Mouse (Mus musculus): ENCODE measurements around the gene Atf7. TPM values are rescaled to one million over a fixed set of nuclear protein-coding genes. Genes with fewer than 3 reads are reported as not detected.

Gene Atf7
- polyA plus RNA-seq, 1 experiment from 2014 or later, result 15.5 TPM

- DNase-seq (ENCODE audit: low spot score), result no peak
- Histone ChIP-seq H3K9me3 (ENCODE audit: control insufficient read depth, low read length) (no peaks in the 10 kb centered on the region), H3K4me3 (ENCODE audit: low read depth, low read length) (no peak overlapping the region), H3K9ac (ENCODE audit: low read length) (no peak overlapping the region), H3K27ac (ENCODE audit: low read depth, low read length) (no peak overlapping the region), H3K36me3 (ENCODE audit: control insufficient read depth, insufficient read depth, low read length) (peaks cover 22% of the 10 kb centered on the region), H3K4me1 (replicated peaks; ENCODE audit: control insufficient read depth, insufficient read depth, low read length) (no peaks in the 10 kb centered on the region), H3K27me3 (ENCODE audit: control insufficient read depth, insufficient read depth, low read length) (no peaks in the 10 kb centered on the region), H3K4me2 (ENCODE audit: low read depth, low read length, severe bottlenecking) (no peak overlapping the region)
- ATAC-seq (replicated peaks; ENCODE audit: low FRiP score), result no peak
- 78% methylated on average over 3 of the region's 3 CpGs for WGBS
Observed at GRCm38 (mm10) chr15:102499370-102499769, 125.9 kb downstream of the Atf7 start.

- peaks cover 20% of the 10 kb centered on the region for H3K36me3 ChIP-seq (ENCODE audit: control insufficient read depth, insufficient read depth, low read length)
- H3K27ac ChIP-seq (ENCODE audit: low read depth, low read length), result no peak overlapping the region
- DNase-seq (ENCODE audit: low spot score) (no peak), ATAC-seq (replicated peaks; ENCODE audit: low FRiP score) (no peak)
- no peaks in the 10 kb centered on the region for H3K4me1 ChIP-seq (replicated peaks; ENCODE audit: control insufficient read depth, insufficient read depth, low read length)
- no peak overlapping the region for H3K4me2 ChIP-seq (ENCODE audit: low read depth, low read length, severe bottlenecking)
- H3K9ac ChIP-seq (ENCODE audit: low read length), result no peak overlapping the region
- WGBS, result 92% methylated on average over 3 of the region's 3 CpGs
- no peaks in the 10 kb centered on the region for H3K27me3 ChIP-seq (ENCODE audit: control insufficient read depth, insufficient read depth, low read length)
- H3K9me3 ChIP-seq (ENCODE audit: control insufficient read depth, low read length), result no peaks in the 10 kb centered on the region
- H3K4me3 ChIP-seq (ENCODE audit: low read depth, low read length), result no peak overlapping the region
Observed at GRCm38 (mm10) chr15:102498322-102498721, 126.9 kb downstream of the Atf7 start.

DNA sequence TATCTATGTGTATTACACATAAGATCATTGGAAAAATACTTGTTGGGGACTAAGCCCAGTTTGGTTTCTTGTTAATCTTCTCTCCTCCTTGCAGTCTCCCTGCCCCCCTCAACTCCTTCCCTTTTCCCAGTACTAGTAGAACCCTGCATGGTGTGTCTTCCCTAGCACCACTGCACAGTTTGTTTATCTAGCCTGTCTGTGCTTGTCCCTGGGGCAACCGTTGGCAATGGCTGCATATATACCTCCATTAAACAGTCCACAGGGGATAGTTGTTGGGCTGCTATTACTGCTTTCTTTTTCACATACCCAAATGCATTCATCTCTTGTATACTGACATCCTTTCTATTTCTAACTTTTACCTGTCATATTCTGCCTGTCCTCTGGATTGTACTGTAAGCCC lies 137.6 kb downstream of the Atf7 start:
- Histone ChIP-seq H3K27me3 (ENCODE audit: control insufficient read depth, insufficient read depth, low read length) (no peaks in the 10 kb centered on the region), H3K27ac (ENCODE audit: low read depth, low read length) (no peak overlapping the region), H3K9ac (ENCODE audit: low read length) (no peak overlapping the region), H3K9me3 (ENCODE audit: control insufficient read depth, low read length) (no peaks in the 10 kb centered on the region), H3K4me1 (replicated peaks; ENCODE audit: control insufficient read depth, insufficient read depth, low read length) (no peaks in the 10 kb centered on the region), H3K4me2 (ENCODE audit: low read depth, low read length, severe bottlenecking) (no peak overlapping the region), H3K4me3 (ENCODE audit: low read depth, low read length) (no peak overlapping the region), H3K36me3 (ENCODE audit: control insufficient read depth, insufficient read depth, low read length) (peaks cover 37% of the 10 kb centered on the region)
- DNase-seq (ENCODE audit: low spot score), result no peak
- no peak for ATAC-seq (replicated peaks; ENCODE audit: low FRiP score)
- 83% methylated on average over 1 of the region's 1 CpGs for WGBS

GRCm38 (mm10) chr15:102485853-102486252 lies 139.4 kb downstream of the Atf7 start:
- H3K4me3 ChIP-seq (ENCODE audit: low read depth, low read length), result no peak overlapping the region
- DNase-seq (ENCODE audit: low spot score) (no peak), ATAC-seq (replicated peaks; ENCODE audit: low FRiP score) (no peak)
- H3K27me3 ChIP-seq (ENCODE audit: control insufficient read depth, insufficient read depth, low read length), result no peaks in the 10 kb centered on the region
- no peaks in the 10 kb centered on the region for H3K9me3 ChIP-seq (ENCODE audit: control insufficient read depth, low read length)
- H3K36me3 ChIP-seq (ENCODE audit: control insufficient read depth, insufficient read depth, low read length), result peaks cover 39% of the 10 kb centered on the region
- no peak overlapping the region for H3K27ac ChIP-seq (ENCODE audit: low read depth, low read length)
- no peak overlapping the region for H3K4me2 ChIP-seq (ENCODE audit: low read depth, low read length, severe bottlenecking)
- 93% methylated on average over 12 of the region's 12 CpGs for WGBS
- H3K4me1 ChIP-seq (replicated peaks; ENCODE audit: control insufficient read depth, insufficient read depth, low read length), result no peaks in the 10 kb centered on the region
- no peak overlapping the region for H3K9ac ChIP-seq (ENCODE audit: low read length)

GRCm38 (mm10) chr15:102483136-102483535 lies 142.1 kb downstream of the Atf7 start:
- H3K4me1 ChIP-seq (replicated peaks; ENCODE audit: control insufficient read depth, insufficient read depth, low read length), result no peaks in the 10 kb centered on the region
- H3K27ac ChIP-seq (ENCODE audit: low read depth, low read length), result no peak overlapping the region
- H3K4me2 ChIP-seq (ENCODE audit: low read depth, low read length, severe bottlenecking), result no peak overlapping the region
- H3K4me3 ChIP-seq (ENCODE audit: low read depth, low read length), result no peak overlapping the region
- H3K9me3 ChIP-seq (ENCODE audit: control insufficient read depth, low read length), result no peaks in the 10 kb centered on the region
- H3K27me3 ChIP-seq (ENCODE audit: control insufficient read depth, insufficient read depth, low read length), result no peaks in the 10 kb centered on the region
- ATAC-seq (replicated peaks; ENCODE audit: low FRiP score), result no peak
- WGBS, result 95% methylated on average over 3 of the region's 3 CpGs
- DNase-seq (ENCODE audit: low spot score), result no peak
- H3K9ac ChIP-seq (ENCODE audit: low read length), result no peak overlapping the region
- H3K36me3 ChIP-seq (ENCODE audit: control insufficient read depth, insufficient read depth, low read length), result peaks cover 31% of the 10 kb centered on the region

MicroRNAs within 50 kb of the gene (microRNA counts, 519-probe panel; counts per million panel counts)
- microRNA mmu-miR-688, result 31.2 counts per million

Small RNAs within 50 kb of the gene (microRNA-seq; reads per million reads assigned to microRNA genes)
- not detected for gene Mir688 (ENCODE audit: insufficient number of aligned reads)

Other genes starting within 250 kb of the Atf7 start
- gene Sp1, start 219.3 kb downstream of the Atf7 start, polyA plus RNA-seq (2014; fragmentation: Nextera tagmentation; extraction: Ambion mirVana), result 12.2 and 12.5 TPM in 2 replicates
- 1.0 TPM in 1 of 2 replicates, not detected in the other for gene Amhr2, start 180.1 kb downstream of the Atf7 start, polyA plus RNA-seq (2014; fragmentation: Nextera tagmentation; extraction: Ambion mirVana)
- gene Prr13, start 166.4 kb downstream of the Atf7 start, polyA plus RNA-seq (2014; fragmentation: Nextera tagmentation; extraction: Ambion mirVana), result 87.9 and 97.2 TPM in 2 replicates
- 236 and 247 TPM in 2 replicates for gene Pcbp2, start 154.9 kb downstream of the Atf7 start, polyA plus RNA-seq (2014; fragmentation: Nextera tagmentation; extraction: Ambion mirVana)
- gene Gm10337, start 121.7 kb downstream of the Atf7 start, polyA plus RNA-seq (2014; fragmentation: Nextera tagmentation; extraction: Ambion mirVana), result 15.6 TPM in 1 of 2 replicates, not detected in the other
- 25.4 and 28.4 TPM in 2 replicates for gene Map3k12, start 108.4 kb downstream of the Atf7 start, polyA plus RNA-seq (2014; fragmentation: Nextera tagmentation; extraction: Ambion mirVana)
- gene Tarbp2, start 107.3 kb downstream of the Atf7 start, polyA plus RNA-seq (2014; fragmentation: Nextera tagmentation; extraction: Ambion mirVana), result 98.9 and 109 TPM in 2 replicates
- gene Npff, start 100.5 kb downstream of the Atf7 start, polyA plus RNA-seq (2014; fragmentation: Nextera tagmentation; extraction: Ambion mirVana), result 0.80 and 2.1 TPM in 2 replicates
- 0.37 TPM in 1 of 2 replicates, not detected in the other for gene Gm28047, start 397 bp downstream of the Atf7 start, polyA plus RNA-seq (2014; fragmentation: Nextera tagmentation; extraction: Ambion mirVana)
- gene Atp5g2, start 46.9 kb upstream of the Atf7 start, polyA plus RNA-seq (2014; fragmentation: Nextera tagmentation; extraction: Ambion mirVana), result 52.7 and 58.4 TPM in 2 replicates
- 30.4 and 31.1 TPM in 2 replicates for gene Calcoco1, start 96.7 kb upstream of the Atf7 start, polyA plus RNA-seq (2014; fragmentation: Nextera tagmentation; extraction: Ambion mirVana)

All from forebrain, embryonic 11.5 days (tissue).